In the genomic region with DNA sequence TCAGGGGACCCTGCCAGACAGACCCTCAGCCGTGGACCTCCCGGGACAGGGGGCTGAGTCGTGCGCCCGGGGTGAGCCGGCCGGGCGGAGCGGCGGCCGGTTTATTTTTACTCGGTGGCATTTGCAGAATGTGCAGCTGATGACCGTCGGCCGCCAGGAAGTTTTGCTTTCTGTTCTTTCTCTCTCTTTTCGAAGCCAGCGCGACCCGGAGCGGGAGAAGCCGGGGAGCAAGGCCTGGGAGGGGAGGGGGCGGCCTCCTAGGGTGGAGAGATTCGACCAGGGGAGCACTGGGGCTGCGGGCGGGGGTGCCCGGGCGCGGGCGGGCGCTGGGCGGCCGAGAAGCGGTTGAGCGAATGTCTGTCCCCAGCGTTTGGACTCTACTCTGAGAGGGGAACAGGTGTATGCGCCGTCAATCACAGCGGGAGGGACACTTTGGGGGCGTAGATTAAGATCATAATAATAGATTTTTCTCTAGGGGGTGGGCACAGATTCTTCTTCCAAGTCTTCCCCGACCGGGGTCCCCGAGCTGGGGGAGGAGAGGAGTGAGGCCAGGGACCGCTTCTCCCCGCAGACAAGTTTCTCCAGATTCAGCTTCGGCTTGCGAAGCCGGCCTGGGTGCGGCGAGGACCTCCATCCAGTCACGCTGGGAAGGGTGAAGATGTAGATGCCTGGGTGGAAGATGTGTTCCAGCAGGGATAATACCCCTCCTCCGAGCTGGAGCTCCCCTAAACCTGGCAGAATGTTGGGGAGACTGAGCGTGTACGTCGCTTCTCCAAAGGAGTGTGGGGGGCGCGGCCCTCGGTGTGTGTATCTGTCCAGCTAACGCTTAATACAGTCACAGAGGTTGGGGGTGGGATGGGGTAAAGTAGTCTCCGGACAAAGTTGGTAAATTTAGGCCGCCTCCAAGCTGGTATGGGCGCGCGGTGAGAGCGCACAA, we compare ENCODE assay signal across 8 mouse cellular contexts. TPM values are rescaled to one million over a fixed set of nuclear protein-coding genes. Genes with fewer than 3 reads are reported as not detected.
DNase-seq lines count a peak whose midpoint lies in the region; ATAC-seq and TF ChIP-seq lines count a peak whose summit lies in the region.

No protein-coding gene starts in this region.

- H3K9me3 ChIP-seq in heart, embryonic 12.5 days (replicated peaks), result no peaks in the 10 kb centered on the region
- H3K9me3 ChIP-seq in midbrain, postnatal 0 days (ENCODE audit: low read length), result no peaks in the 10 kb centered on the region

- WGBS in heart, embryonic 12.5 days, result under 1% methylated on average over 62 of the region's 64 CpGs
- WGBS in midbrain, postnatal 0 days, result 1% methylated on average over 55 of the region's 64 CpGs

- peak overlapping the region; percentile 77 for H3K4me2 ChIP-seq in heart, embryonic 12.5 days
- peak overlapping the region; percentile 100 for H3K4me2 ChIP-seq in midbrain, postnatal 0 days (ENCODE audit: low read depth, low read length, poor library complexity, severe bottlenecking)

- 0 out of 2 replicates have a peak, but pooled peaks have one; percentile 25 for ATAC-seq in heart, embryonic 12.5 days (ENCODE audit: insufficient number of reproducible peaks, low FRiP score)
- ATAC-seq in midbrain, postnatal 0 days (ENCODE audit: low FRiP score), result no peak

- peak; percentile 35 for DNase-seq in ES-CJ7 (ENCODE audit: low read depth, low spot score)
- DNase-seq in embryo, embryonic 10 days (ENCODE audit: low spot score), result peak; percentile 33
- DNase-seq in kidney, postnatal 4 days, result peak; percentile 51 to 71
- no peak for DNase-seq in midbrain, postnatal 0 days (ENCODE audit: low spot score)
- DNase-seq in yolk sac, embryonic 10.5 days (ENCODE audit: low spot score), result no peak
- DNase-seq in right cerebral cortex, adult 18-20 months, result no peak
- DNase-seq in right cerebral cortex, postnatal 4 days, result no peak

- H3K27me3 ChIP-seq in heart, embryonic 12.5 days (replicated peaks), result peaks cover 15% of the 10 kb centered on the region
- H3K27me3 ChIP-seq in midbrain, postnatal 0 days (ENCODE audit: insufficient read depth, low read length), result peaks cover 60% of the 10 kb centered on the region

- H3K4me3 ChIP-seq in heart, embryonic 12.5 days, result peak overlapping the region; percentile 80
- peak overlapping the region; percentile 51 for H3K4me3 ChIP-seq in midbrain, postnatal 0 days (ENCODE audit: low read depth, low read length)

- H3K4me1 ChIP-seq in heart, embryonic 12.5 days (replicated peaks), result peaks cover 45% of the 10 kb centered on the region
- peaks cover 13% of the 10 kb centered on the region; the same call in 1 of the 2 replicates for H3K4me1 ChIP-seq in midbrain, postnatal 0 days (ENCODE audit: insufficient read depth, low read length)

- H3K27ac ChIP-seq in heart, embryonic 12.5 days (ENCODE audit: poor library complexity, severe bottlenecking), result peak overlapping the region; percentile 97
- no peak overlapping the region for H3K27ac ChIP-seq in midbrain, postnatal 0 days (ENCODE audit: low read depth, low read length)

- peak overlapping the region; percentile 88 for H3K9ac ChIP-seq in heart, embryonic 12.5 days
- H3K9ac ChIP-seq in midbrain, postnatal 0 days (replicated peaks; ENCODE audit: low read length, poor library complexity, severe bottlenecking), result no peak overlapping the region

- TF ChIP-seq CTCF in midbrain, postnatal 0 days (IDR thresholded peaks at IDR 0.05), result no peak

- H3K36me3 ChIP-seq in heart, embryonic 12.5 days, result no peaks in the 10 kb centered on the region
- H3K36me3 ChIP-seq in midbrain, postnatal 0 days (ENCODE audit: insufficient read depth, low read length), result no peaks in the 10 kb centered on the region

RNA-seq across cellular contexts. Expression of gene Casz1, which starts 1.9 kb away (rescaled TPM):
- polyA plus RNA-seq in heart, embryonic 12.5 days (2016; fragmentation: Nextera tagmentation; extraction: Ambion mirVana), result 23.6 and 26.1 TPM in 2 replicates
- 3.7 and 4.0 TPM in 2 replicates for total RNA-seq in midbrain, postnatal 0 days (2014; rRNA removed)
- 2.0 TPM in 2 replicates for polyA plus RNA-seq in midbrain, postnatal 0 days (2015; fragmentation: Nextera tagmentation; extraction: Ambion mirVana)

Comparison
In these comparisons a context has a peak if more than half of its experiments do, and no peak if none do; other contexts are left out.
1. DNase-seq: peak in ES-CJ7 (single experiment), embryo, embryonic 10 days (single experiment) and kidney, postnatal 4 days (2 of 2); none in midbrain, postnatal 0 days (single experiment), yolk sac, embryonic 10.5 days (single experiment), right cerebral cortex, adult 18-20 months (single experiment) and right cerebral cortex, postnatal 4 days (single experiment).